Mouse (Mus musculus) lung, postnatal 0 days (tissue): ENCODE measurements around the gene Sspn. TPM values are rescaled to one million over a fixed set of nuclear protein-coding genes. Genes with fewer than 3 reads are reported as not detected.

Source experiments
- ATAC-seq: fragments of 200-750 bp; cut with Nextera tagmentation; 2 replicates; pipeline ENCODE4 v1.8.0; 2017; ENCODE audit warnings: moderate library complexity
- DNase-seq: peaks from one replicate; pipeline ENCODE4 v3.0.0-alpha.2; 2016; ENCODE audit warnings: low spot score
- H3K27ac ChIP-seq: fragments of 300-500 bp; sonication (generic); 2 replicates; pipeline ENCODE4 v1.5.1; 2014; ENCODE audit warnings: antibody characterized with exemption, mild to moderate bottlenecking, low read length, mixed read lengths
- H3K27me3 ChIP-seq: fragments of 300-500 bp; sonication (generic); replicated peaks from 2 replicates; pipeline ENCODE4 v1.6.1; 2014; ENCODE audit warnings: low read length, mixed read lengths; ENCODE audit not compliant: insufficient read depth
- H3K36me3 ChIP-seq: fragments of 300-500 bp; sonication (generic); 2 replicates; pipeline ENCODE4 v1.6.1; 2014; ENCODE audit warnings: low read length, mixed read lengths; ENCODE audit not compliant: insufficient read depth
- H3K4me1 ChIP-seq: fragments of 300-500 bp; sonication (generic); 2 replicates; pipeline ENCODE4 v1.6.1; 2014; ENCODE audit warnings: antibody characterized with exemption, low read depth, low read length, mixed read lengths; ENCODE audit not compliant: insufficient read depth
- H3K4me2 ChIP-seq: fragments of 300-500 bp; sonication (generic); replicated peaks from 2 replicates; pipeline ENCODE4 v1.6.1; 2014; ENCODE audit warnings: low read depth, mild to moderate bottlenecking, low read length, moderate library complexity, mixed read lengths
- H3K4me3 ChIP-seq: fragments of 300-500 bp; sonication (generic); 2 replicates; pipeline ENCODE4 v1.5.1; 2014; ENCODE audit warnings: low read depth, low read length
- H3K9ac ChIP-seq: fragments of 300-500 bp; sonication (generic); replicated peaks from 2 replicates; pipeline ENCODE4 v1.6.1; 2014; ENCODE audit warnings: low read depth, mild to moderate bottlenecking
- H3K9me3 ChIP-seq: fragments of 300-500 bp; sonication (generic); 2 replicates; pipeline ENCODE4 v1.6.1; 2016; ENCODE audit warnings: low read length, mixed read lengths
- CTCF ChIP-seq: IDR thresholded peaks from 2 replicates; pipeline ENCODE4 v1.5.1; 2016; ENCODE audit warnings: antibody characterized with exemption, mild to moderate bottlenecking
- EP300 ChIP-seq: IDR thresholded peaks from 2 replicates; pipeline ENCODE4 v1.6.1; 2016; ENCODE audit warnings: antibody characterized with exemption, mild to moderate bottlenecking, control low read depth
- WGBS: fragments of 180-500 bp; shearing (Covaris S2); extraction: QIAGEN DNeasy Blood & Tissue Kit; methylation state at CpG from one replicate; pipeline ENCODE4 v1.1.7; 2014; 5-methylcytosine and 5-hydroxymethylcytosine counted together
- polyA plus RNA-seq: library from polyadenylated mRNA; unstranded; fragments of >200 nt; fragmentation: Nextera tagmentation; extraction: Ambion mirVana; gene quantifications from 2 replicates; pipeline ENCODE4 v1.2.1, GENCODE M21; 2015

The Sspn gene
- polyA plus RNA-seq, 1 experiment from 2014 or later = 7.6 TPM

GRCm38 (mm10) chr6:146005935-146006564 lies 74.6 kb downstream of the Sspn start:
- TF ChIP-seq EP300 (no peak), CTCF (no peak)
- Histone ChIP-seq H3K4me3 (no peak overlapping the region), H3K27me3 (no peaks in the 10 kb centered on the region), H3K9me3 (no peaks in the 10 kb centered on the region), H3K36me3 (no peaks in the 10 kb centered on the region), H3K4me2 (no peak overlapping the region), H3K9ac (no peak overlapping the region), H3K27ac (no peak overlapping the region), H3K4me1 (peaks cover 5% of the 10 kb centered on the region; the same call in 1 of the 2 replicates)
- 38% methylated on average over 3 of the region's 3 CpGs for WGBS
- DNase-seq (no peak), ATAC-seq (no peak)

- no peak overlapping the region for H3K9ac ChIP-seq
- H3K9me3 ChIP-seq = no peaks in the 10 kb centered on the region
- H3K4me2 ChIP-seq = no peak overlapping the region
- no peak for DNase-seq
- H3K4me1 ChIP-seq = peaks cover 5% of the 10 kb centered on the region; the same call in 1 of the 2 replicates
- H3K27ac ChIP-seq = no peak overlapping the region
- H3K27me3 ChIP-seq = no peaks in the 10 kb centered on the region
- ATAC-seq = no peak
- no peaks in the 10 kb centered on the region for H3K36me3 ChIP-seq
- 92% methylated on average over 3 of the region's 3 CpGs for WGBS
- H3K4me3 ChIP-seq = no peak overlapping the region
- TF ChIP-seq CTCF (no peak), EP300 (no peak)
Observed at GRCm38 (mm10) chr6:146006753-146007152, 75.3 kb downstream of the Sspn start.

GRCm38 (mm10) chr6:146008450-146008981 lies 77.1 kb downstream of the Sspn start:
- Histone ChIP-seq H3K4me2 (no peak overlapping the region), H3K36me3 (no peaks in the 10 kb centered on the region), H3K9me3 (no peaks in the 10 kb centered on the region), H3K4me1 (peaks cover 5% of the 10 kb centered on the region; the same call in 1 of the 2 replicates), H3K27ac (no peak overlapping the region), H3K4me3 (no peak overlapping the region), H3K27me3 (no peaks in the 10 kb centered on the region), H3K9ac (no peak overlapping the region)
- no peak for TF ChIP-seq EP300
- TF ChIP-seq CTCF = peak; percentile 39
- WGBS = 31% methylated on average over 5 of the region's 5 CpGs
- DNase-seq = peak; percentile 27
- no peak for ATAC-seq

GRCm38 (mm10) chr6:146009163-146009915 lies 77.9 kb downstream of the Sspn start:
- Histone ChIP-seq H3K4me2 (no peak overlapping the region), H3K4me3 (no peak overlapping the region), H3K9ac (no peak overlapping the region), H3K4me1 (peaks cover 5% of the 10 kb centered on the region; the same call in 1 of the 2 replicates), H3K9me3 (no peaks in the 10 kb centered on the region), H3K27ac (no peak overlapping the region), H3K36me3 (no peaks in the 10 kb centered on the region), H3K27me3 (no peaks in the 10 kb centered on the region)
- WGBS = 81% methylated on average over 10 of the region's 10 CpGs
- DNase-seq (no peak), ATAC-seq (no peak)
- TF ChIP-seq CTCF (no peak), EP300 (no peak)

- Histone ChIP-seq H3K4me3 (no peak overlapping the region), H3K36me3 (no peaks in the 10 kb centered on the region), H3K4me2 (no peak overlapping the region), H3K27me3 (no peaks in the 10 kb centered on the region), H3K27ac (no peak overlapping the region), H3K9ac (no peak overlapping the region), H3K4me1 (peaks cover 5% of the 10 kb centered on the region; the same call in 1 of the 2 replicates), H3K9me3 (no peaks in the 10 kb centered on the region)
- DNase-seq = no peak
- ATAC-seq = no peak
- TF ChIP-seq EP300 = no peak
- TF ChIP-seq CTCF = no peak
- 66% methylated on average over 12 of the region's 12 CpGs for WGBS
Observed at GRCm38 (mm10) chr6:146010093-146010764, 78.8 kb downstream of the Sspn start.

DNA sequence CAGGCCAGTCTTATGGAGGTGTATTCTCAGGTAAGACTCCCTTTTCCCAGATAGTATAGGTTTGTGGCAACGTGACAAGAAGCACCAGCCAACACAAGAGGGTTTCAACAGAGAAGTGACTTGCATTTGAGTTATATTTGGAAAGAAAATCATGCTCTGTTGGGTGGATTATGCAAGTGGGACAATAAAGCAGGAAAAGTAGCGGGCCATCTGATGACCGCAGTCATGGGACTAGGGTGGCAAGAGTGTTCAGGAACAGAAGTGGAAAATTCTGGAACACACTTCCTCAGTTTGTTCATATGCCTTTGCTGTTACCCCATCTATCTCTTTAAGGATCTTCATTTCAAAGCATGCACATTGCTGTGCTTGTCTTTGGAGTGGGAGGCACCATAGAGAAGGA lies 82.9 kb downstream of the Sspn start:
- no peak overlapping the region for H3K4me2 ChIP-seq
- no peak overlapping the region for H3K27ac ChIP-seq
- WGBS = 88% methylated on average over 3 of the region's 3 CpGs

More for the DNA sequence above, 82.9 kb downstream of the Sspn start:
- ATAC-seq (no peak), DNase-seq (no peak)
- H3K27me3 ChIP-seq = no peaks in the 10 kb centered on the region
- no peak for TF ChIP-seq CTCF
- H3K4me3 ChIP-seq = no peak overlapping the region
- no peak overlapping the region for H3K9ac ChIP-seq
- H3K9me3 ChIP-seq = no peaks in the 10 kb centered on the region
- H3K4me1 ChIP-seq = no peaks in the 10 kb centered on the region
- no peaks in the 10 kb centered on the region for H3K36me3 ChIP-seq

Other genes with a start within 250 kb of the Sspn start
- 15.1 and 18.4 TPM in 2 replicates for gene Rassf8, start 184.9 kb upstream of the Sspn start, polyA plus RNA-seq
- 3.1 and 4.6 TPM in 2 replicates for gene Bhlhe41, start 66.1 kb upstream of the Sspn start, polyA plus RNA-seq